Mouse (Mus musculus) embryonic facial prominence, embryonic 11.5 days (tissue): ENCODE results near the gene Olfr732. TPM values are rescaled to one million over a fixed set of nuclear protein-coding genes. Genes with fewer than 3 reads are reported as not detected.

Experiments
- ATAC-seq: fragments of 200-750 bp; cut with Nextera tagmentation; replicated peaks from 2 replicates; pipeline ENCODE4 v1.8.0; 2017; ENCODE audit warnings: low read depth; ENCODE audit not compliant: insufficient number of reproducible peaks, low FRiP score, low TSS enrichment
- DNase-seq: peaks from one replicate; pipeline ENCODE4 v3.0.0-alpha.2; 2015; ENCODE audit warnings: low spot score
- H3K27ac ChIP-seq: fragments of 300-500 bp; sonication (generic); replicated peaks from 2 replicates; pipeline ENCODE4 v1.5.1; 2014; ENCODE audit warnings: mild to moderate bottlenecking, low read depth, low read length, control low read depth
- H3K27me3 ChIP-seq: fragments of 300-500 bp; sonication (generic); 2 replicates; pipeline ENCODE4 v1.6.1; 2014; ENCODE audit warnings: mild to moderate bottlenecking, low read length, moderate library complexity, mixed read lengths; ENCODE audit not compliant: control insufficient read depth, insufficient read depth
- H3K36me3 ChIP-seq: fragments of 300-500 bp; sonication (generic); replicated peaks from 2 replicates; pipeline ENCODE4 v1.6.1; 2014; ENCODE audit warnings: low read depth, mild to moderate bottlenecking, low read length, moderate library complexity, mixed read lengths; ENCODE audit not compliant: control insufficient read depth, insufficient read depth
- H3K4me1 ChIP-seq: fragments of 300-500 bp; sonication (generic); 2 replicates; pipeline ENCODE4 v1.6.1; 2014; ENCODE audit warnings: low read length, mixed read lengths; ENCODE audit not compliant: control insufficient read depth, insufficient read depth
- H3K4me2 ChIP-seq: fragments of 300-500 bp; sonication (generic); 2 replicates; pipeline ENCODE4 v1.6.1; 2014; ENCODE audit warnings: low read depth, mild to moderate bottlenecking, control low read depth, low read length, moderate library complexity
- H3K4me3 ChIP-seq: fragments of 300-500 bp; sonication (generic); 2 replicates; pipeline ENCODE4 v1.5.1; 2014; ENCODE audit warnings: low read depth, low read length, control low read depth
- H3K9ac ChIP-seq: fragments of 300-500 bp; sonication (generic); replicated peaks from 2 replicates; pipeline ENCODE4 v1.6.1; 2014; ENCODE audit warnings: mild to moderate bottlenecking, control low read depth, low read length
- H3K9me3 ChIP-seq: fragments of 300-500 bp; sonication (generic); replicated peaks from 2 replicates; pipeline ENCODE4 v1.6.1; 2016; ENCODE audit warnings: mild to moderate bottlenecking, low read length, inconsistent platforms, mixed read lengths; ENCODE audit not compliant: control insufficient read depth
- WGBS: fragments of 180-500 bp; shearing (Covaris S2); extraction: QIAGEN DNeasy Blood & Tissue Kit; methylation state at CpG from one replicate; pipeline ENCODE4 v1.1.7; 2014; 5-methylcytosine and 5-hydroxymethylcytosine counted together
- polyA plus RNA-seq: library from polyadenylated mRNA; unstranded; fragments of >200 nt; fragmentation: Nextera tagmentation; extraction: Ambion mirVana; gene quantifications from 2 replicates; pipeline ENCODE4 v1.2.1, GENCODE M21; 2014

The Olfr732 gene
- polyA plus RNA-seq, result not detected in 2 replicates

GRCm38 (mm10) chr14:50284106-50284505 lies at the start of gene Olfr732:
Gene Olfr732, minus strand, starts transcription at chr14:50284206.
- Histone ChIP-seq H3K9me3 (no peaks in the 10 kb centered on the region), H3K4me3 (no peak within 1 kb of the TSS), H3K27ac (no peak within 1 kb of the TSS), H3K4me1 (no peaks in the 10 kb centered on the region), H3K27me3 (no peaks in the 10 kb centered on the region), H3K36me3 (no peaks in the 10 kb centered on the region), H3K9ac (no peak within 1 kb of the TSS), H3K4me2 (no peak within 1 kb of the TSS)
- WGBS, result 91% methylated on average over 1 of the region's 1 CpGs
- no peak for DNase-seq
- no peak for ATAC-seq

- WGBS, result 78% methylated on average over 1 of the region's 1 CpGs
- Histone ChIP-seq H3K27me3 (no peaks in the 10 kb centered on the region), H3K9ac (no peak within 1 kb of the TSS), H3K4me3 (no peak within 1 kb of the TSS), H3K9me3 (no peaks in the 10 kb centered on the region), H3K27ac (no peak within 1 kb of the TSS), H3K4me1 (no peaks in the 10 kb centered on the region), H3K36me3 (no peaks in the 10 kb centered on the region), H3K4me2 (no peak within 1 kb of the TSS)
- no peak for DNase-seq
- no peak for ATAC-seq
Measured at GRCm38 (mm10) chr14:50326661-50327060, 42.7 kb upstream of the Olfr732 start, which contains the start of gene Olfr734. Gene Olfr734, minus strand, starts transcription at chr14:50326761.

- H3K4me2 ChIP-seq, result no peak within 1 kb of the TSS
- DNase-seq, result no peak
- H3K4me1 ChIP-seq, result no peaks in the 10 kb centered on the region
Measured at GRCm38 (mm10) chr14:50301422-50301821, 17.4 kb upstream of the Olfr732 start, which contains the start of gene Olfr733. Gene Olfr733, minus strand, starts transcription at chr14:50301522.

DNA sequence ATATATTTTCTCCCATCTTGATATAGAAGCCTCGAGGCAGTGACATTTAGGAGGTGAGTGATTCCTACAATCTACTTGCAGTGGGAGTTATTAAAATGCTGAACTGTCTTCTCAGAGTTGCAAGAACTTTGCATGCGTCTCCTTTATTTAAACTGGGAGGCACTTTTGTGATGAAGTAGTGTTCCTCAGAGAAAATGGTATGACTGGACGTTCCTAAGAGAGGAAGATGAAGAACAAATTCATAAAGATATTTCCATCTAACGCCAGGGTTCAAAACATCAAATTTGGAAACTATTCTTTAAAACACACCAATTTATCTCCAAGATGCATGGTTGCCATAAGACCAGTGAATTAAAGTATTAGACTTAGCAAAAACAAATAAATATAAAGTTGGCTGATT lies 42.2 kb downstream of the Olfr732 start, which contains the start of gene Olfr731:
Gene Olfr731 (minus strand): TSS at position 101 of the 400 bp plus-strand sequence.
- no peak within 1 kb of the TSS for H3K9ac ChIP-seq
- no peaks in the 10 kb centered on the region for H3K9me3 ChIP-seq
- H3K27ac ChIP-seq, result no peak within 1 kb of the TSS
- ATAC-seq, result no peak
- no peak within 1 kb of the TSS for H3K4me2 ChIP-seq
- WGBS, result 82% methylated on average over 4 of the region's 4 CpGs
- no peaks in the 10 kb centered on the region for H3K4me1 ChIP-seq
- no peaks in the 10 kb centered on the region for H3K27me3 ChIP-seq
- no peak for DNase-seq
- no peaks in the 10 kb centered on the region for H3K36me3 ChIP-seq
- H3K4me3 ChIP-seq, result no peak within 1 kb of the TSS

More at GRCm38 (mm10) chr14:50301422-50301821, 17.4 kb upstream of the Olfr732 start, which contains the start of gene Olfr733:
- no peak within 1 kb of the TSS for H3K4me3 ChIP-seq
- H3K9ac ChIP-seq, result no peak within 1 kb of the TSS
- H3K36me3 ChIP-seq, result no peaks in the 10 kb centered on the region
- no peaks in the 10 kb centered on the region for H3K27me3 ChIP-seq
- no peak within 1 kb of the TSS for H3K27ac ChIP-seq
- H3K9me3 ChIP-seq, result no peaks in the 10 kb centered on the region
- ATAC-seq, result no peak

Other genes with a start within 250 kb of the Olfr732 start
- not detected in 2 replicates for gene Olfr725, start 243.8 kb downstream of the Olfr732 start, polyA plus RNA-seq
- gene Olfr726, start 193.3 kb downstream of the Olfr732 start, polyA plus RNA-seq, result not detected in 2 replicates
- not detected in 2 replicates for gene Olfr727, start 161.0 kb downstream of the Olfr732 start, polyA plus RNA-seq
- not detected in 2 replicates for gene Olfr728, start 141.5 kb downstream of the Olfr732 start, polyA plus RNA-seq
- gene Olfr729, start 131.3 kb downstream of the Olfr732 start, polyA plus RNA-seq, result not detected in 2 replicates
- gene Olfr730, start 96.0 kb downstream of the Olfr732 start, polyA plus RNA-seq, result not detected in 2 replicates
- gene Olfr731, start 42.3 kb downstream of the Olfr732 start, polyA plus RNA-seq, result not detected in 2 replicates
- not detected in 2 replicates for gene Olfr733, start 17.3 kb upstream of the Olfr732 start, polyA plus RNA-seq
- gene Olfr734, start 42.6 kb upstream of the Olfr732 start, polyA plus RNA-seq, result not detected in 2 replicates
- gene Olfr735, start 64.7 kb upstream of the Olfr732 start, polyA plus RNA-seq, result not detected in 2 replicates
- gene Tlr11, start 73.7 kb upstream of the Olfr732 start, polyA plus RNA-seq, result not detected in 2 replicates
- not detected in 2 replicates for gene Olfr736, start 97.0 kb upstream of the Olfr732 start, polyA plus RNA-seq
- gene Olfr738, start 123.4 kb upstream of the Olfr732 start, polyA plus RNA-seq, result not detected in 2 replicates
- gene Olfr739, start 134.4 kb upstream of the Olfr732 start, polyA plus RNA-seq, result not detected in 2 replicates
- gene Olfr740, start 161.3 kb upstream of the Olfr732 start, polyA plus RNA-seq, result not detected in 2 replicates
- gene Olfr741, start 188.5 kb upstream of the Olfr732 start, polyA plus RNA-seq, result not detected in 2 replicates
- gene Olfr742, start 219.4 kb upstream of the Olfr732 start, polyA plus RNA-seq, result not detected in 2 replicates
- not detected in 2 replicates for gene Olfr743, start 237.6 kb upstream of the Olfr732 start, polyA plus RNA-seq